9 mouse cellular contexts compared by ENCODE assay signal in genomic region chr13:15052667-15053375, GRCm38 (mm10).
DNase-seq lines count a peak whose midpoint lies in the region; ATAC-seq lines count a peak whose summit lies in the region.
"Had no signal": no experiment of that assay in that cellular context is flagged by ENCODE, and none has a peak within 500 bp of the region (broad histone marks: within the 10 kb centered on the region; RNA-seq: fewer than 3 reads in every experiment).

No protein-coding gene starts in this region.

- intact Hi-C loops in heart, postnatal 25 days (cut with DNase I) = no loop called here

- ATAC-seq in midbrain, embryonic 15.5 days (replicated peaks) = peak; percentile 78
- no peak; the same call in 1 of the 2 replicates for ATAC-seq in midbrain, embryonic 13.5 days
- peak; percentile 91 for ATAC-seq in embryonic facial prominence, embryonic 14.5 days (ENCODE audit: low read depth)
- no peak for ATAC-seq in liver, embryonic 11.5 days (replicated peaks; ENCODE audit: low FRiP score)
- ATAC-seq in monocyte, adult 5-6 weeks (replicated peaks; ENCODE audit: insufficient number of reproducible peaks, low FRiP score, low TSS enrichment, poor library complexity, severe bottlenecking) = no peak

- WGBS in midbrain, embryonic 15.5 days = 44% methylated on average over 4 of the region's 4 CpGs
- 56% methylated on average over 4 of the region's 4 CpGs for WGBS in midbrain, embryonic 13.5 days
- 17% methylated on average over 4 of the region's 4 CpGs for WGBS in embryonic facial prominence, embryonic 14.5 days
- 56% methylated on average over 4 of the region's 4 CpGs for WGBS in liver, embryonic 11.5 days

- H3K36me3 ChIP-seq in midbrain, embryonic 15.5 days (replicated peaks) = no peaks in the 10 kb centered on the region
- no peaks in the 10 kb centered on the region for H3K36me3 ChIP-seq in midbrain, embryonic 13.5 days
- no peaks in the 10 kb centered on the region for H3K36me3 ChIP-seq in embryonic facial prominence, embryonic 14.5 days (ENCODE audit: control insufficient read depth, insufficient read depth, low read length)
- H3K36me3 ChIP-seq in liver, embryonic 11.5 days (ENCODE audit: control insufficient read depth, insufficient read depth, low read length) = no peaks in the 10 kb centered on the region

- no peaks in the 10 kb centered on the region for H3K4me1 ChIP-seq in midbrain, embryonic 15.5 days
- no peaks in the 10 kb centered on the region; the same call in 1 of the 2 replicates for H3K4me1 ChIP-seq in midbrain, embryonic 13.5 days (replicated peaks)
- H3K4me1 ChIP-seq in embryonic facial prominence, embryonic 14.5 days (ENCODE audit: control insufficient read depth, insufficient read depth, low read length) = no peaks in the 10 kb centered on the region
- H3K4me1 ChIP-seq in liver, embryonic 11.5 days (replicated peaks; ENCODE audit: control insufficient read depth, insufficient read depth, low read length) = no peaks in the 10 kb centered on the region

- H3K4me2 ChIP-seq in midbrain, embryonic 15.5 days = no peak overlapping the region
- H3K4me2 ChIP-seq in midbrain, embryonic 13.5 days (replicated peaks) = no peak overlapping the region
- no peak overlapping the region for H3K4me2 ChIP-seq in embryonic facial prominence, embryonic 14.5 days (ENCODE audit: low read depth, low read length)
- H3K4me2 ChIP-seq in liver, embryonic 11.5 days = no peak overlapping the region

- no peak overlapping the region for H3K27ac ChIP-seq in midbrain, embryonic 15.5 days
- H3K27ac ChIP-seq in midbrain, embryonic 13.5 days = no peak overlapping the region
- peak overlapping the region; percentile 10; the same call in 1 of the 2 replicates for H3K27ac ChIP-seq in embryonic facial prominence, embryonic 14.5 days (replicated peaks; ENCODE audit: low read depth, low read length)
- H3K27ac ChIP-seq in liver, embryonic 11.5 days (ENCODE audit: low read depth, low read length) = no peak overlapping the region

- no peaks in the 10 kb centered on the region for H3K9me3 ChIP-seq in midbrain, embryonic 15.5 days
- no peaks in the 10 kb centered on the region for H3K9me3 ChIP-seq in midbrain, embryonic 13.5 days
- no peaks in the 10 kb centered on the region for H3K9me3 ChIP-seq in embryonic facial prominence, embryonic 14.5 days (ENCODE audit: control insufficient read depth, low read length)
- no peaks in the 10 kb centered on the region for H3K9me3 ChIP-seq in liver, embryonic 11.5 days (ENCODE audit: control insufficient read depth, low read length)

- H3K4me3 ChIP-seq in midbrain, embryonic 15.5 days = no peak overlapping the region
- no peak overlapping the region for H3K4me3 ChIP-seq in midbrain, embryonic 13.5 days (replicated peaks)
- H3K4me3 ChIP-seq in embryonic facial prominence, embryonic 14.5 days (ENCODE audit: low read depth, low read length) = no peak overlapping the region
- H3K4me3 ChIP-seq in liver, embryonic 11.5 days (ENCODE audit: low read depth, low read length) = no peak overlapping the region

- DNase-seq in embryonic facial prominence, embryonic 14.5 days (ENCODE audit: low spot score) = peak; percentile 92
- DNase-seq in heart, postnatal 25 days (ENCODE audit: low spot score) = peak; percentile 7
- peak; percentile 3 for DNase-seq in retina, embryonic 14.5 days (ENCODE audit: low spot score)
- no peak for DNase-seq in liver, embryonic 11.5 days (ENCODE audit: low spot score)
- DNase-seq in frontal cortex, postnatal 10 days (ENCODE audit: low spot score in 2 of 2) = no peak
- DNase-seq: gastrocnemius, postnatal 36 days had no signal

- H3K9ac ChIP-seq in midbrain, embryonic 15.5 days = no peak overlapping the region
- no peak overlapping the region for H3K9ac ChIP-seq in midbrain, embryonic 13.5 days (replicated peaks)
- no peak overlapping the region for H3K9ac ChIP-seq in embryonic facial prominence, embryonic 14.5 days (ENCODE audit: low read depth, low read length)
- no peak overlapping the region for H3K9ac ChIP-seq in liver, embryonic 11.5 days (ENCODE audit: low read depth, low read length)

- no peaks in the 10 kb centered on the region for H3K27me3 ChIP-seq in midbrain, embryonic 15.5 days (replicated peaks)
- H3K27me3 ChIP-seq in midbrain, embryonic 13.5 days = no peaks in the 10 kb centered on the region
- no peaks in the 10 kb centered on the region for H3K27me3 ChIP-seq in embryonic facial prominence, embryonic 14.5 days (replicated peaks; ENCODE audit: control insufficient read depth, insufficient read depth, low read length)
- H3K27me3 ChIP-seq in liver, embryonic 11.5 days (replicated peaks; ENCODE audit: control insufficient read depth, insufficient read depth, low read length) = no peaks in the 10 kb centered on the region

Comparison
In these comparisons a context has a peak if more than half of its experiments do, and no peak if none do; other contexts are left out.
1. ATAC-seq: peak in midbrain, embryonic 15.5 days (single experiment) and embryonic facial prominence, embryonic 14.5 days (single experiment); none in midbrain, embryonic 13.5 days (single experiment), liver, embryonic 11.5 days (single experiment) and monocyte, adult 5-6 weeks (single experiment).
2. DNase-seq: peak in embryonic facial prominence, embryonic 14.5 days (single experiment), heart, postnatal 25 days (single experiment) and retina, embryonic 14.5 days (single experiment); none in liver, embryonic 11.5 days (single experiment) and frontal cortex, postnatal 10 days (0 of 2).